Mouse (Mus musculus) T-helper 17 cell (primary cell): Measurements from ENCODE around the gene Gm8127.
"Not testable (repeated sequence)": the region's sequence is repeated elsewhere in the genome, so short reads cannot be mapped to it uniquely, and the experiment has no call there.

Experiments
- in situ Hi-C, 2 experiments: fragments of 300-600 bp; cut with MboI, MseI; formaldehyde crosslinking; loops; 1 replicate in 1 of 2; 2 replicates in 1 of 2; pipeline ENCODE4 v1.15.1; 2025; ENCODE audit warnings: high pct_unique_total_duplicates in 2 of 2

The Gm8127 gene

DNA sequence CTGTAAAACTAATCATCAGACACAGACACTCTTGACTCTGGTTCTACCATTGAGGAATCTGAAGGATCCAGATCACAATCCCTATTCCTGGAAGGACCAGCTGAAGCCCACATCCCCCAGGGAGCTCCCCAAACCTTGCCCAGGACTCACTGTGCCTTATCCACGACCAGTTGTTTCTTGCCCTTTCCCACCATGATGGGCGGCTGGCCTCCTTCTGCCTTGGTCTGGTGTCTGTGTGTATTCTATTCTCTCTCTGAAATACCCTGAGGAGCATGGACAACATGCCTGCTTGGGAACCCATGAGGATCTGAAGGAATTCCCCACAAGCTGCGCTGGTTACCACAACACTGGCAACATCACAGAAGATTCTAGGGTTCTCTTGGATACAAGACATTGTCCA, at the start of gene Gm8127:
Gene Gm8127 (minus strand): TSS at position 330 of the 400 bp plus-strand sequence.
- in situ Hi-C loops: not testable (repeated sequence)

DNA sequence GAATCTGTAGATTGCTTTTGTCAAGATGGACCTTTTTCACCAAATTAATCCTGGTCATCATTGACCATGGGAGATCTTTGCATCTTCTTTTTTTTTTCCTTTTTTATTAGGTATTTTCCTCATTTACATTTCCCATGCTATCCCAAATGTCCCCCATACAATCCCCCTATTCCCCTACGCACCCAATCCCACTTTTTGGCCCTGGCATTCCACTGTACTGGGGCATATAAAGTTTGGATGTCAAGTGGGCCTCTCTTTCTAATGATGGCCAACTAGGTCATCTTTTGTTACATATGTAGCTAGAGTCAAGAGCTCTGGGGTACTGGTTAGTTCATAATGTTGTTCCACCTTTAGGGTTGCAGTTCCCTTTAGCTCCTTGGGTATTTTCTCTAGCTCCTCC, 44.0 kb upstream of the Gm8127 start:
- in situ Hi-C loops: loop anchor here (5.0 to 10.0 kb wide), 7 partner anchors 63 to 1860 kb away; partner anchors contain the start of gene Gm9732 (in 1 of the 2)

- in situ Hi-C loops: loop anchor here (5.0 to 10.0 kb wide), 5 partner anchors 57 to 1859 kb away; partner anchors contain the start of gene Gm9732 (in 1 of the 2)
These were observed 37.8 kb upstream of the Gm8127 start for GRCm38 (mm10) chr14:43331362-43331880.

GRCm38 (mm10) chr14:43328603-43329002, 35.0 kb upstream of the Gm8127 start:
- in situ Hi-C loops: loop anchor here (5.0 kb wide), 1 partner anchor 1356 kb away; no protein-coding TSS in a partner anchor

GRCm38 (mm10) chr14:43319516-43319915, 25.9 kb upstream of the Gm8127 start:
- in situ Hi-C loops: loop anchor here in 1 of 2 experiments (5.0 kb wide), 1 partner anchor 1712 kb away; no protein-coding TSS in a partner anchor

DNA sequence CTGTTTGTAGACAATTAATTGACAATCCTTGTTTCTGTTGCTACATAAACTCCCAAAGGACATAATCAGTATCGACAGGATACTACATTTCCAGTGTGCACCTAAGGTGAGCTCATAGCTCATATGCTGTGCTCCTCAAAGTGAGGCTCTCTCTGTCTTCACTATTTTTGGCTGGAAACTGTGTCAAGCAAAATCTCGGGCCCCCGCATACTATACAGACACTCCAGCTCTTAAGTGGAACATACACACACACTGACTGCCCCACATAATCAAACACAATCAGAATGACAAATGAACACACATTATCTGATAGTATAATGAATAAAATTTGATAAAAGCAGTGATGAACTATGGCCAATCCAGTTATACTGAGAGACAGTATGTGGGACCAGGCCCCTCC, 15.0 kb downstream of the Gm8127 start:
- in situ Hi-C loops: loop anchor here (5.0 to 10.0 kb wide), 6 partner anchors 56 to 594 kb away; no protein-coding TSS in a partner anchor

DNA sequence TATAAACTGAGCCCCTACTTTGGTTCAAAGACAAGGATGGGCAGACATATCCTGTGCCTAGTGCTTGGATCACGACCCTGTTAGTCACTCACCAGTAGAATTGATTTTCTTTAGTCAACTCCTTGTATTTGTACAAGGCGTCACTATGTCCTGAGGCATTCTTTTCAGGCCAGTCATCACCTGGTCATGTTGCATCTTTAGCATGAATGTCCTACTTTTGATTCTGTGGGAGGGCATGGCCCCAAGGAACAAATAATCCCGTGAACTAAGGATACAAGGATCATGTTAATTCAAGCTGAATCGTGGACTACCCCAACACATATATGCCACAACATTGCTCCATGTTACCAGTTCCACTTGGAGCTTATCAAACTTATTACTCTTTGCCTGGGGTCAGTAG, 15.5 kb downstream of the Gm8127 start:
- in situ Hi-C loops: loop anchor here (5.0 to 10.0 kb wide), 6 partner anchors 57 to 593 kb away; no protein-coding TSS in a partner anchor

DNA sequence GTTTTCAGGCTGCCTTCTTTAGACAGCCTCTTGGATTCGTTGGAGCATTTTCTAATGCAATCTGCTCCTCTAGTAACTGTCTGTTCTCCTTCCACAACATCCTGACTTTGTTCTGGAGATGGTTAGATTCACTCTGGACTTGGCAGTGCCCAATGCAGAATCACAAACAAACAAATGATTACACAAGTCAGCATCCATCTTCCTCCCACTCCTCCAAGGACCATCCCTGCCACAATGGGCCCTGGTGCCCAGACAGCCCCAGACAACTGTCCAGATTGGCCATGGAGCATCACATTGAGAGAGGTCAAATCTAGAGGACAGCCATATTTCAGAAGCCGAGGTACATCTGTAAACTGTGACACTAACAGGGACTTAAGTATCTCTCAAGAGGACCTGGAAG, 16.2 kb downstream of the Gm8127 start:
- in situ Hi-C loops: loop anchor here (5.0 to 10.0 kb wide), 6 partner anchors 57 to 593 kb away; no protein-coding TSS in a partner anchor

- in situ Hi-C loops: loop anchor here (5.0 to 10.0 kb wide), 6 partner anchors 59 to 591 kb away; no protein-coding TSS in a partner anchor
These were observed 17.9 kb downstream of the Gm8127 start for GRCm38 (mm10) chr14:43275752-43276151.

- in situ Hi-C loops: loop anchor here (5.0 to 10.0 kb wide), 6 partner anchors 60 to 590 kb away; no protein-coding TSS in a partner anchor
These were observed 18.6 kb downstream of the Gm8127 start, which contains the start of gene Gm9732 for GRCm38 (mm10) chr14:43274986-43275511. Gene Gm9732, plus strand, starts transcription at chr14:43275036.

- in situ Hi-C loops: loop anchor here in 1 of 2 experiments (10.0 kb wide), 2 partner anchors 62 to 588 kb away; no protein-coding TSS in a partner anchor
These were observed 20.5 kb downstream of the Gm8127 start for GRCm38 (mm10) chr14:43273161-43273560.

GRCm38 (mm10) chr14:43269211-43269610, 24.4 kb downstream of the Gm8127 start:
- in situ Hi-C loops: loop anchor here in 1 of 2 experiments (5.0 kb wide), 1 partner anchor 283 kb away; no protein-coding TSS in a partner anchor

GRCm38 (mm10) chr14:43268521-43269084, 25.0 kb downstream of the Gm8127 start:
- in situ Hi-C loops: loop anchor here in 1 of 2 experiments (5.0 kb wide), 1 partner anchor 284 kb away; no protein-coding TSS in a partner anchor

DNA sequence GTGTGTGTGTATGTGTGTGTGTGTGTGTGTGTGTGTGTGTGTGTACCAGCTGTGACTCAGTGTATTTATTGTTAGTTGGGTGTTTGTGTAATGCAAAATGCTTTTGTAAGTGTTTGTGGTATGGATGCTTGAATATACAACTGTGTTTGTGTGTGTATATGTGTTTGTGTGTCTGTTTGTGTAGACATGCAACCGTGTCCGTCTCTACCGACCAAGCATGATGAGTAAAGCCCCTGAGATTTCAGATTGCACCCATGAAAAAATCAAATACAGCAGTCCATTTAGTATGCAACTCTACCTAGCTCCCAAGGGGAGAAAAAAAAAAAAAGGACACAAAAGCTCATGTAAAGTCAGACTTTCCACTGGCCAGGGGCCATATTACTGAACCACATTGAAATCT, 30.2 kb downstream of the Gm8127 start:
- in situ Hi-C loops: loop anchor here in 1 of 2 experiments (5.0 kb wide), 1 partner anchor 284 kb away; no protein-coding TSS in a partner anchor

DNA sequence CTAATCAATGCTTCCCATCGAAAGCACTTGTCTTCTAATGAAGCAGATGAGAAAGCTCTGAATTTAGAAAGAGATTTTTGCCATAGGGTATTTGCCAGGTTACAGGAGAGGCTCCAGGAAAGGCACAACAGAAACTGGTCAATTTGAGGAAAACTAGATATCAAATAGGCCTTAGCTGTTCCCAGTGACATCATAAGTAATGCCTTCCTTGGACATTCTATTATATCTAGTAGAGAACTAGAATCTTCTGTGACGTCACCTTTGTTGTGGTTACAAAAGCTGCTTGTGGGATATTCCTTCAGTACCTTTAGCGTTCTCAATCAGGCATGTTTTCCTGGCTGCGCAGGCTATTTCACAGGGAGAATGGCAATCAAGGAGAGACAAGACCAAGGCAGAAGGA, 35.3 kb downstream of the Gm8127 start, which contains the start of gene Gm8126:
Gene Gm8126 (plus strand): TSS at position 301 of the 400 bp plus-strand sequence.
- in situ Hi-C loops: not testable (repeated sequence)

- in situ Hi-C loops: not testable (repeated sequence)
These were observed 37.1 kb downstream of the Gm8127 start for GRCm38 (mm10) chr14:43256511-43256910.

DNA sequence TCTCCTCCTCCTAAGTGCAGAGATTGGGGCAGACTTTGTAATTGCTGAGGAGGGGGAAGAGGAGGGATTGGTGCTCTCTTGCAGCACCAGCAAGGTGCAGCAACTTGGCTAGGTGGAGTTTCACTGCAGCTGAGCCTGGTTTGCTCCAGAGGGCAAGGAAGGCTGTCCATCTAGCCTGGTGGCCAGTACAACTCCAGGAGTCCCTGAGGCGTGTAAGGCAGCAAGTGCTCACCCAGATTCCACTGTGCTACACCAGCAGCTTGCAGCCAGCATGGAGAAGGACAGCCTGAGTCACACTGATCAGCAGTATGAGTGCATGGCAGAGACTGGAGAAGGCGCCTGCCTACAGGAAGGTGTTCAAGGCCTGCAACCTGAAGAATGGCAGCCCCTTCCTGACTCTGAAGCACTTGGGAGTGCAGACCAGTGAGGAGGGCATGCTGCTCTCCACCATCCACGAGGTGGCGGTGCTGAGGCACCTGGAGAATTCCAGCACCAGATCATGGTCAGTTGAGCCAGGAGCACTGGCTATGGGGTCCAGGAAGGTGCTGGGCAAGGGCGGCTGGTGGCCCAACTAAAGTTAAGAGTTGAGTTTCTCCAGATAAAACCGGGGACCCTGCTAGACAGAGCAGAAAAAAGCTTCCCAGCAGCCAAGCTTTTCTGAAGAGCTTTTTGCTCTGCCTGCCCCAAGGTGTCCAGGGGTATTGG, 42.9 kb downstream of the Gm8127 start:
- in situ Hi-C loops: loop anchor here (5.0 kb wide), 2 partner anchors 287 to 1477 kb away; no protein-coding TSS in a partner anchor

- in situ Hi-C loops: loop anchor here (5.0 kb wide), 2 partner anchors 288 to 1478 kb away; no protein-coding TSS in a partner anchor
These were observed 43.9 kb downstream of the Gm8127 start for GRCm38 (mm10) chr14:43249611-43250170.
